Mouse (Mus musculus): ENCODE data around the gene Mlh1. TPM values are rescaled to one million over a fixed set of nuclear protein-coding genes. Genes with fewer than 3 reads are reported as not detected.

The Mlh1 gene
- polyA plus RNA-seq, 1 experiment from 2014 or later, result 31.4 TPM

- H3K9ac ChIP-seq, result no peak overlapping the region
- no peak overlapping the region for H3K4me2 ChIP-seq
- H3K36me3 ChIP-seq, result no peaks in the 10 kb centered on the region
- no peaks in the 10 kb centered on the region for H3K27me3 ChIP-seq
- H3K9me3 ChIP-seq (replicated peaks), result no peaks in the 10 kb centered on the region
- 77% methylated on average over 12 of the region's 12 CpGs for WGBS
- no peak overlapping the region for H3K27ac ChIP-seq
- ATAC-seq (replicated peaks; ENCODE audit: insufficient number of reproducible peaks, insufficient read depth, low FRiP score, low read depth), result no peak
- no peak overlapping the region for H3K4me3 ChIP-seq
- no peaks in the 10 kb centered on the region for H3K4me1 ChIP-seq (replicated peaks)
Measured at GRCm38 (mm10) chr9:111302196-111302831, 30.7 kb upstream of the Mlh1 start.

GRCm38 (mm10) chr9:111298606-111299005, 27.0 kb upstream of the Mlh1 start:
- 55% methylated on average over 2 of the region's 2 CpGs for WGBS
- H3K9ac ChIP-seq, result no peak overlapping the region
- H3K9me3 ChIP-seq (replicated peaks), result no peaks in the 10 kb centered on the region
- no peaks in the 10 kb centered on the region for H3K36me3 ChIP-seq
- H3K4me2 ChIP-seq, result no peak overlapping the region
- H3K27me3 ChIP-seq, result no peaks in the 10 kb centered on the region
- ATAC-seq (replicated peaks; ENCODE audit: insufficient number of reproducible peaks, insufficient read depth, low FRiP score, low read depth), result no peak
- H3K27ac ChIP-seq, result no peak overlapping the region
- H3K4me3 ChIP-seq, result no peak overlapping the region
- H3K4me1 ChIP-seq (replicated peaks), result no peaks in the 10 kb centered on the region

- Histone ChIP-seq H3K9me3 (replicated peaks) (no peaks in the 10 kb centered on the region), H3K36me3 (no peaks in the 10 kb centered on the region), H3K27me3 (no peaks in the 10 kb centered on the region), H3K27ac (no peak overlapping the region), H3K9ac (no peak overlapping the region), H3K4me1 (replicated peaks) (no peaks in the 10 kb centered on the region), H3K4me2 (no peak overlapping the region), H3K4me3 (no peak overlapping the region)
- WGBS, result 68% methylated on average over 7 of the region's 7 CpGs
- ATAC-seq (replicated peaks; ENCODE audit: insufficient number of reproducible peaks, insufficient read depth, low FRiP score, low read depth), result no peak
Measured at GRCm38 (mm10) chr9:111296433-111296832, 24.8 kb upstream of the Mlh1 start.

- no peak overlapping the region for H3K27ac ChIP-seq
- H3K4me1 ChIP-seq (replicated peaks), result no peaks in the 10 kb centered on the region
- H3K36me3 ChIP-seq, result no peaks in the 10 kb centered on the region
- WGBS, result 67% methylated on average over 2 of the region's 2 CpGs
- H3K9me3 ChIP-seq (replicated peaks), result no peaks in the 10 kb centered on the region
- no peak overlapping the region for H3K4me3 ChIP-seq
- H3K4me2 ChIP-seq, result no peak overlapping the region
- ATAC-seq (replicated peaks; ENCODE audit: insufficient number of reproducible peaks, insufficient read depth, low FRiP score, low read depth), result no peak
- H3K9ac ChIP-seq, result no peak overlapping the region
- H3K27me3 ChIP-seq, result no peaks in the 10 kb centered on the region
Measured at GRCm38 (mm10) chr9:111295323-111295722, 23.7 kb upstream of the Mlh1 start.

- WGBS, result 82% methylated on average over 6 of the region's 6 CpGs
- no peaks in the 10 kb centered on the region; the same call in 1 of the 2 replicates for H3K4me1 ChIP-seq (replicated peaks)
Measured at GRCm38 (mm10) chr9:111294911-111295310, 23.3 kb upstream of the Mlh1 start.

GRCm38 (mm10) chr9:111293234-111293633, 21.6 kb upstream of the Mlh1 start:
- Histone ChIP-seq H3K9ac (no peak overlapping the region), H3K36me3 (no peaks in the 10 kb centered on the region), H3K9me3 (replicated peaks) (no peaks in the 10 kb centered on the region), H3K27me3 (no peaks in the 10 kb centered on the region), H3K4me3 (no peak overlapping the region), H3K4me2 (no peak overlapping the region), H3K4me1 (replicated peaks) (peaks cover 4% of the 10 kb centered on the region), H3K27ac (no peak overlapping the region)
- no peak for ATAC-seq (replicated peaks; ENCODE audit: insufficient number of reproducible peaks, insufficient read depth, low FRiP score, low read depth)
- 73% methylated on average over 4 of the region's 4 CpGs for WGBS

More at GRCm38 (mm10) chr9:111294911-111295310, 23.3 kb upstream of the Mlh1 start:
- Histone ChIP-seq H3K27me3 (no peaks in the 10 kb centered on the region), H3K36me3 (no peaks in the 10 kb centered on the region), H3K4me3 (no peak overlapping the region), H3K9me3 (replicated peaks) (no peaks in the 10 kb centered on the region), H3K4me2 (no peak overlapping the region), H3K27ac (no peak overlapping the region), H3K9ac (no peak overlapping the region)
- ATAC-seq (replicated peaks; ENCODE audit: insufficient number of reproducible peaks, insufficient read depth, low FRiP score, low read depth), result no peak

- no peak overlapping the region for H3K9ac ChIP-seq
- 80% methylated on average over 11 of the region's 11 CpGs for WGBS
- ATAC-seq (replicated peaks; ENCODE audit: insufficient number of reproducible peaks, insufficient read depth, low FRiP score, low read depth), result no peak
- H3K36me3 ChIP-seq, result no peaks in the 10 kb centered on the region
- H3K4me1 ChIP-seq (replicated peaks), result peaks cover 7% of the 10 kb centered on the region
- H3K27ac ChIP-seq, result no peak overlapping the region
- H3K4me3 ChIP-seq, result no peak overlapping the region
- H3K4me2 ChIP-seq, result no peak overlapping the region
- no peaks in the 10 kb centered on the region for H3K27me3 ChIP-seq
- no peaks in the 10 kb centered on the region for H3K9me3 ChIP-seq (replicated peaks)
Measured at GRCm38 (mm10) chr9:111290539-111291100, 19.0 kb upstream of the Mlh1 start.

- Histone ChIP-seq H3K9ac (no peak overlapping the region), H3K4me3 (peak overlapping the region; percentile 7; the same call in 1 of the 2 replicates), H3K9me3 (replicated peaks) (no peaks in the 10 kb centered on the region), H3K36me3 (no peaks in the 10 kb centered on the region), H3K4me1 (replicated peaks) (peaks cover 8% of the 10 kb centered on the region), H3K27ac (no peak overlapping the region), H3K27me3 (no peaks in the 10 kb centered on the region), H3K4me2 (peak overlapping the region; percentile 40)
- 14% methylated on average over 21 of the region's 21 CpGs for WGBS
- peak; percentile 51 for ATAC-seq (replicated peaks; ENCODE audit: insufficient number of reproducible peaks, insufficient read depth, low FRiP score, low read depth)
Measured at GRCm38 (mm10) chr9:111289832-111290339, 18.3 kb upstream of the Mlh1 start.

GRCm38 (mm10) chr9:111289294-111289831, 17.8 kb upstream of the Mlh1 start:
- Histone ChIP-seq H3K36me3 (no peaks in the 10 kb centered on the region), H3K9me3 (replicated peaks) (no peaks in the 10 kb centered on the region), H3K4me2 (peak overlapping the region; percentile 40), H3K27ac (no peak overlapping the region), H3K9ac (no peak overlapping the region), H3K4me1 (replicated peaks) (peaks cover 8% of the 10 kb centered on the region), H3K27me3 (no peaks in the 10 kb centered on the region), H3K4me3 (peak overlapping the region; percentile 7; the same call in 1 of the 2 replicates)
- WGBS, result 48% methylated on average over 9 of the region's 9 CpGs
- no peak for ATAC-seq (replicated peaks; ENCODE audit: insufficient number of reproducible peaks, insufficient read depth, low FRiP score, low read depth)

- H3K27me3 ChIP-seq, result no peaks in the 10 kb centered on the region
- no peak overlapping the region for H3K4me3 ChIP-seq
- H3K4me1 ChIP-seq (replicated peaks), result peaks cover 8% of the 10 kb centered on the region
- WGBS, result 88% methylated on average over 4 of the region's 4 CpGs
- no peak overlapping the region for H3K27ac ChIP-seq
- H3K36me3 ChIP-seq, result no peaks in the 10 kb centered on the region
- ATAC-seq (replicated peaks; ENCODE audit: insufficient number of reproducible peaks, insufficient read depth, low FRiP score, low read depth), result no peak
- H3K9ac ChIP-seq, result no peak overlapping the region
- H3K4me2 ChIP-seq, result no peak overlapping the region
- no peaks in the 10 kb centered on the region for H3K9me3 ChIP-seq (replicated peaks)
Measured at GRCm38 (mm10) chr9:111287956-111288355, 16.4 kb upstream of the Mlh1 start.

- no peaks in the 10 kb centered on the region for H3K27me3 ChIP-seq
- no peaks in the 10 kb centered on the region for H3K9me3 ChIP-seq (replicated peaks)
- no peak for ATAC-seq (replicated peaks; ENCODE audit: insufficient number of reproducible peaks, insufficient read depth, low FRiP score, low read depth)
- H3K9ac ChIP-seq, result no peak overlapping the region
- no peaks in the 10 kb centered on the region for H3K36me3 ChIP-seq
- peaks cover 11% of the 10 kb centered on the region for H3K4me1 ChIP-seq (replicated peaks)
- H3K4me3 ChIP-seq, result no peak overlapping the region
- no peak overlapping the region for H3K4me2 ChIP-seq
- no peak overlapping the region for H3K27ac ChIP-seq
- 79% methylated on average over 2 of the region's 2 CpGs for WGBS
Measured at GRCm38 (mm10) chr9:111286468-111286867, 14.9 kb upstream of the Mlh1 start.

Data from heart, embryonic 15.5 days (tissue).